Mouse (Mus musculus) embryonic facial prominence, embryonic 15.5 days (tissue): ENCODE data around the gene 9530077C05Rik. TPM values are rescaled to one million over a fixed set of nuclear protein-coding genes. Genes with fewer than 3 reads are reported as not detected.

Experiments
- ATAC-seq: fragments of 200-750 bp; cut with Nextera tagmentation; 2 replicates; pipeline ENCODE4 v1.8.0; 2017; ENCODE audit warnings: low read depth, moderate TSS enrichment; ENCODE audit not compliant: insufficient number of reproducible peaks, low FRiP score, low TSS enrichment
- H3K27ac ChIP-seq: fragments of 300-500 bp; sonication (generic); replicated peaks from 2 replicates; pipeline ENCODE4 v1.5.1; 2015; ENCODE audit warnings: mild to moderate bottlenecking, inconsistent platforms
- H3K27me3 ChIP-seq: fragments of 300-500 bp; sonication (generic); 2 replicates; pipeline ENCODE4 v1.6.1; 2015; ENCODE audit warnings: inconsistent platforms
- H3K36me3 ChIP-seq: fragments of 300-500 bp; sonication (generic); 2 replicates; pipeline ENCODE4 v1.6.1; 2015; ENCODE audit warnings: mild to moderate bottlenecking, inconsistent platforms
- H3K4me1 ChIP-seq: fragments of 300-500 bp; sonication (generic); 2 replicates; pipeline ENCODE4 v1.6.1; 2015; ENCODE audit warnings: inconsistent platforms
- H3K4me2 ChIP-seq: fragments of 300-500 bp; sonication (generic); replicated peaks from 2 replicates; pipeline ENCODE4 v1.6.1; 2015; ENCODE audit warnings: mild to moderate bottlenecking, inconsistent platforms
- H3K4me3 ChIP-seq: fragments of 300-500 bp; sonication (generic); replicated peaks from 2 replicates; pipeline ENCODE4 v1.5.1; 2015; ENCODE audit warnings: mild to moderate bottlenecking, inconsistent platforms
- H3K9ac ChIP-seq: fragments of 300-500 bp; sonication (generic); 2 replicates; pipeline ENCODE4 v1.6.1; 2015; ENCODE audit warnings: inconsistent platforms
- H3K9me3 ChIP-seq: fragments of 300-500 bp; sonication (generic); replicated peaks from 2 replicates; pipeline ENCODE4 v1.6.1; 2016; ENCODE audit warnings: inconsistent platforms
- WGBS: fragments of 180-500 bp; shearing (Covaris S2); methylation state at CpG from one replicate; pipeline ENCODE4 v1.1.7; 2015; 5-methylcytosine and 5-hydroxymethylcytosine counted together
- polyA plus RNA-seq: library from polyadenylated mRNA; unstranded; fragments of >200 nt; fragmentation: Nextera tagmentation; extraction: Ambion mirVana; gene quantifications from 2 replicates; pipeline ENCODE4 v1.2.1, GENCODE M21; 2015

9530077C05Rik gene
- polyA plus RNA-seq, 1 experiment from 2014 or later, result 7.4 TPM

- H3K4me3 ChIP-seq, result no peak overlapping the region
- no peaks in the 10 kb centered on the region for H3K9me3 ChIP-seq
- no peaks in the 10 kb centered on the region for H3K27me3 ChIP-seq
- no peaks in the 10 kb centered on the region for H3K4me1 ChIP-seq
- H3K27ac ChIP-seq, result no peak overlapping the region
- H3K4me2 ChIP-seq, result no peak overlapping the region
- H3K36me3 ChIP-seq, result no peaks in the 10 kb centered on the region
- H3K9ac ChIP-seq, result no peak overlapping the region
- no peak for ATAC-seq
- 78% methylated on average over 12 of the region's 12 CpGs for WGBS
Observed at GRCm38 (mm10) chr9:22484562-22485308, 73.4 kb downstream of the 9530077C05Rik start.

DNA sequence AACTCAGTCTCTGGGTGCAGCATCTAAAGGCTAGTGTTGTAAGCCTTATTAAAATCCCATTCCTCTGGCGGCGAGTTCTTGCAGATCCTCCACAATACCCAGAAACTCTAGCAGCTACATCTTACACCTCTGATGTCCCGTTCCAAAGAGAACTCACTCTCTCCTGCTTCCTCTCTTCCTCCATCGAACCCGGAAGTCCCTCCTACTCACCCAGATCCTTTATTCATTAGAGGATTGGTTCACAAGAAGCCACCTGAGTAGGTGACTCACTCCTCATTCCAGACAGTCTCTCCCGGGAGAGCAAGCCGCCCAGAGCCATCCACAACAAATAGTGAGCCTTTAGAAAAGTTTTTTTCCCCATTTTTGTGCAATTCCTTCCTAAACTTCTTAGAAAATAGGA lies 74.9 kb downstream of the 9530077C05Rik start:
- Histone ChIP-seq H3K27ac (no peak overlapping the region), H3K4me3 (no peak overlapping the region), H3K9ac (no peak overlapping the region), H3K4me1 (no peaks in the 10 kb centered on the region), H3K36me3 (no peaks in the 10 kb centered on the region), H3K9me3 (no peaks in the 10 kb centered on the region), H3K27me3 (no peaks in the 10 kb centered on the region), H3K4me2 (no peak overlapping the region)
- WGBS, result 84% methylated on average over 7 of the region's 7 CpGs
- no peak for ATAC-seq

- H3K9me3 ChIP-seq, result no peaks in the 10 kb centered on the region
- no peak overlapping the region for H3K9ac ChIP-seq
- H3K27ac ChIP-seq, result no peak overlapping the region
- ATAC-seq, result no peak
- H3K4me2 ChIP-seq, result no peak overlapping the region
- no peaks in the 10 kb centered on the region for H3K27me3 ChIP-seq
- no peak overlapping the region for H3K4me3 ChIP-seq
- WGBS, result 50% methylated on average over 9 of the region's 9 CpGs
- H3K36me3 ChIP-seq, result no peaks in the 10 kb centered on the region
- no peaks in the 10 kb centered on the region for H3K4me1 ChIP-seq
Observed at GRCm38 (mm10) chr9:22488963-22489362, 77.7 kb downstream of the 9530077C05Rik start.

Other genes starting within 250 kb of the 9530077C05Rik start
- gene Zfp872, start 223.4 kb upstream of the 9530077C05Rik start, polyA plus RNA-seq, result 0.17 and 0.19 TPM in 2 replicates
- gene Zfp809, start 185.8 kb upstream of the 9530077C05Rik start, polyA plus RNA-seq, result 14.7 and 18.4 TPM in 2 replicates
- gene Zfp599, start 151.6 kb upstream of the 9530077C05Rik start, polyA plus RNA-seq, result 3.8 and 4.1 TPM in 2 replicates
- 17.9 and 19.4 TPM in 2 replicates for gene Zfp810, start 103.9 kb upstream of the 9530077C05Rik start, polyA plus RNA-seq
- gene Anln, start 22.3 kb upstream of the 9530077C05Rik start, polyA plus RNA-seq, result 30.2 and 35.7 TPM in 2 replicates
- not detected in 2 replicates for gene Gm17545, start 42.8 kb downstream of the 9530077C05Rik start, polyA plus RNA-seq
- 68.3 and 70.9 TPM in 2 replicates for gene Rp9, start 58.2 kb downstream of the 9530077C05Rik start, polyA plus RNA-seq
- 12.8 and 15.0 TPM in 2 replicates for gene Bbs9, start 64.2 kb downstream of the 9530077C05Rik start, polyA plus RNA-seq